Mouse (Mus musculus): ENCODE results near the gene Ank2.
"Not testable (repeated sequence)": the region's sequence is repeated elsewhere in the genome, so short reads cannot be mapped to it uniquely, and the experiment has no call there.

The Ank2 gene

GRCm38 (mm10) chr3:127481658-127482057 lies 17.5 kb downstream of the Ank2 start:
- DNase-seq, result no peak

- not testable (repeated sequence) for DNase-seq
Observed at GRCm38 (mm10) chr3:127480369-127480768, 18.8 kb downstream of the Ank2 start.

GRCm38 (mm10) chr3:127474115-127474514 lies 25.0 kb downstream of the Ank2 start:
- no peak for DNase-seq

GRCm38 (mm10) chr3:127469164-127469752 lies 29.9 kb downstream of the Ank2 start:
- no peak for DNase-seq

- DNase-seq, result no peak
Observed at GRCm38 (mm10) chr3:127468569-127468968, 30.6 kb downstream of the Ank2 start.

GRCm38 (mm10) chr3:127463816-127464480 lies 35.2 kb downstream of the Ank2 start:
- no peak for DNase-seq

- no peak for DNase-seq
Observed at GRCm38 (mm10) chr3:127463165-127463564, 36.0 kb downstream of the Ank2 start.

- DNase-seq, result no peak
Observed at GRCm38 (mm10) chr3:127462413-127462812, 36.7 kb downstream of the Ank2 start.

- no peak for DNase-seq
Observed at GRCm38 (mm10) chr3:127460891-127461437, 38.2 kb downstream of the Ank2 start.

GRCm38 (mm10) chr3:127459858-127460257 lies 39.3 kb downstream of the Ank2 start:
- no peak for DNase-seq

GRCm38 (mm10) chr3:127458925-127459324 lies 40.2 kb downstream of the Ank2 start:
- DNase-seq, result no peak

- DNase-seq, result no peak
Observed at GRCm38 (mm10) chr3:127458420-127458798, 40.7 kb downstream of the Ank2 start.

- no peak for DNase-seq
Observed at GRCm38 (mm10) chr3:127457761-127458419, 41.3 kb downstream of the Ank2 start.

- DNase-seq, result no peak
Observed at GRCm38 (mm10) chr3:127453738-127454137, 45.4 kb downstream of the Ank2 start.

- no peak for DNase-seq
Observed at GRCm38 (mm10) chr3:127453254-127453653, 45.9 kb downstream of the Ank2 start.

- DNase-seq, result no peak
Observed at GRCm38 (mm10) chr3:127452233-127452632, 46.9 kb downstream of the Ank2 start.

- no peak for DNase-seq
Observed at GRCm38 (mm10) chr3:127451741-127452140, 47.4 kb downstream of the Ank2 start.

- peak; percentile 32 for DNase-seq
Observed at GRCm38 (mm10) chr3:127451070-127451469, 48.1 kb downstream of the Ank2 start.

- peak; percentile 76 for DNase-seq
Observed at GRCm38 (mm10) chr3:127446173-127446572, 53.0 kb downstream of the Ank2 start.

GRCm38 (mm10) chr3:127433291-127433690 lies 65.9 kb downstream of the Ank2 start:
- no peak for DNase-seq

GRCm38 (mm10) chr3:127429866-127430265 lies 69.3 kb downstream of the Ank2 start:
- no peak for DNase-seq

GRCm38 (mm10) chr3:127428527-127428926 lies 70.6 kb downstream of the Ank2 start:
- DNase-seq, result no peak

- no peak for DNase-seq
Observed at GRCm38 (mm10) chr3:127416950-127417349, 82.2 kb downstream of the Ank2 start.

- no peak for DNase-seq
Observed at GRCm38 (mm10) chr3:127414438-127414837, 84.7 kb downstream of the Ank2 start.
